ENCODE assay signal across 22 mouse cellular contexts in genomic region chr17:27061727-27062126, GRCm38 (mm10). TPM values are rescaled to one million over a fixed set of nuclear protein-coding genes. Genes with fewer than 3 reads are reported as not detected.
A peak's percentile ranks its signal among the peaks of the same experiment; 100 is the strongest.
DNase-seq lines count a peak whose midpoint lies in the region; ATAC-seq and TF ChIP-seq lines count a peak whose summit lies in the region.
"Had no signal": no experiment of that assay in that cellular context is flagged by ENCODE, and none has a peak within 500 bp of the region (broad histone marks: within the 10 kb centered on the region; RNA-seq: fewer than 3 reads in every experiment).

No protein-coding gene starts in this region.

- H3K9ac ChIP-seq in liver, embryonic 14.5 days (replicated peaks) = no peak overlapping the region
- H3K9ac ChIP-seq in liver, embryonic 12.5 days = no peak overlapping the region
- H3K9ac ChIP-seq: embryonic facial prominence, embryonic 12.5 days; forebrain, embryonic 15.5 days; hindbrain, embryonic 12.5 days had no signal

- H3K9me3 ChIP-seq in liver, embryonic 14.5 days (ENCODE audit: control insufficient read depth, low read length) = no peaks in the 10 kb centered on the region
- no peaks in the 10 kb centered on the region for H3K9me3 ChIP-seq in liver, embryonic 12.5 days (replicated peaks)
- no peaks in the 10 kb centered on the region for H3K9me3 ChIP-seq in E14TG2a.4 (ENCODE audit: low read length)
- H3K9me3 ChIP-seq: embryonic facial prominence, embryonic 12.5 days; forebrain, embryonic 15.5 days; G1E; heart, embryonic 10.5 days; hindbrain, embryonic 12.5 days had no signal

- H3K4me2 ChIP-seq in liver, embryonic 14.5 days (ENCODE audit: low read depth) = no peak overlapping the region
- no peak overlapping the region for H3K4me2 ChIP-seq in liver, embryonic 12.5 days
- H3K4me2 ChIP-seq: embryonic facial prominence, embryonic 12.5 days; forebrain, embryonic 15.5 days; hindbrain, embryonic 12.5 days had no signal

- whole genome bisulfite sequencing in liver, embryonic 14.5 days (ENCODE audit: insufficient replicate concordance) = 68% methylated on average over 3 of the region's 3 CpGs
- 77% methylated on average over 3 of the region's 3 CpGs for WGBS in liver, embryonic 12.5 days (ENCODE audit: insufficient replicate concordance)

- H3K4me1 ChIP-seq in liver, embryonic 14.5 days (replicated peaks; ENCODE audit: control insufficient read depth in 2 of 2, insufficient read depth in 2 of 2, low read length in 1 of 2) = peaks cover 0 to 2% of the 10 kb centered on the region in 2 experiments; a peak in 1 of 4 replicates
- peaks cover 36% of the 10 kb centered on the region for H3K4me1 ChIP-seq in liver, embryonic 12.5 days
- peaks cover 85% of the 10 kb centered on the region for H3K4me1 ChIP-seq in E14TG2a.4 (replicated peaks; ENCODE audit: low read depth, low read length)

- no peak for TF ChIP-seq EP300 in liver, embryonic 14.5 days (IDR thresholded peaks at IDR 0.05; ENCODE audit: low read depth)

- peak; percentile 33 for DNase-seq in CD4-positive, CD25-positive, alpha-beta regulatory T cell, adult 2 months (ENCODE audit: low read depth, low spot score)
- DNase-seq in liver, embryonic 14.5 days (ENCODE audit: low read depth in 3 of 3, low spot score in 3 of 3) = no peak
- peak; percentile 58 for DNase-seq in ZHBTc4 (ENCODE audit: low read depth, low spot score)
- no peak for DNase-seq in left cerebral cortex, adult 11 months (ENCODE audit: low spot score)
- DNase-seq in thymus, postnatal 25 days = no peak
- DNase-seq: adrenal gland, postnatal 10 days; cerebellum, adult 11 months; cerebellum, adult 8-10 months; cerebellum, postnatal 25 days; gastrocnemius, postnatal 36 days; heart, adult 11 months; heart, postnatal 10 days; heart, postnatal 4 days had no signal

- no peak overlapping the region for H3K4me3 ChIP-seq in liver, embryonic 14.5 days (ENCODE audit: insufficient read depth in 1 of 2, low read depth in 2 of 2, low read length in 2 of 2)
- H3K4me3 ChIP-seq in liver, embryonic 12.5 days = no peak overlapping the region
- H3K4me3 ChIP-seq in E14TG2a.4 (replicated peaks; ENCODE audit: low read length) = no peak overlapping the region
- H3K4me3 ChIP-seq: embryonic facial prominence, embryonic 12.5 days; forebrain, embryonic 15.5 days; heart, embryonic 10.5 days; hindbrain, embryonic 12.5 days had no signal

- no peaks in the 10 kb centered on the region for H3K36me3 ChIP-seq in liver, embryonic 14.5 days (replicated peaks; ENCODE audit: control insufficient read depth, insufficient read depth, low read depth)
- H3K36me3 ChIP-seq in liver, embryonic 12.5 days = no peaks in the 10 kb centered on the region
- H3K36me3 ChIP-seq in E14TG2a.4 (ENCODE audit: insufficient read depth, low read length) = peaks cover 20% of the 10 kb centered on the region
- H3K36me3 ChIP-seq: embryonic facial prominence, embryonic 12.5 days; forebrain, embryonic 15.5 days; heart, embryonic 10.5 days; hindbrain, embryonic 12.5 days had no signal

- peaks cover 17% of the 10 kb centered on the region for H3K27me3 ChIP-seq in liver, embryonic 14.5 days (ENCODE audit: control insufficient read depth, insufficient read depth, low read length)
- peaks cover 43% of the 10 kb centered on the region for H3K27me3 ChIP-seq in liver, embryonic 12.5 days (replicated peaks)
- peaks cover 3% of the 10 kb centered on the region; the same call in 1 of the 2 replicates for H3K27me3 ChIP-seq in E14TG2a.4 (ENCODE audit: insufficient read depth, low read length)
- H3K27me3 ChIP-seq: CH12.LX had no signal

- TF ChIP-seq CTCF in liver, embryonic 14.5 days (IDR thresholded peaks at IDR 0.05; ENCODE audit: low read depth) = peak; percentile 24
- peak; percentile 32 for TF ChIP-seq CTCF in E14TG2a.4 (conservative IDR thresholded peaks at IDR 0.05; ENCODE audit: low read length)

- ATAC-seq in CD4-positive, CD25-positive, alpha-beta regulatory T cell, adult 4 months = no peak
- ATAC-seq in liver, embryonic 14.5 days (ENCODE audit: insufficient read depth) = no peak
- no peak for ATAC-seq in liver, embryonic 12.5 days
- ATAC-seq: forebrain, embryonic 15.5 days had no signal

- no peak overlapping the region for H3K27ac ChIP-seq in liver, embryonic 14.5 days
- H3K27ac ChIP-seq in liver, embryonic 12.5 days = no peak overlapping the region
- H3K27ac ChIP-seq: embryonic facial prominence, embryonic 12.5 days; forebrain, embryonic 15.5 days; heart, embryonic 10.5 days; hindbrain, embryonic 12.5 days had no signal

RNA-seq across cellular contexts. Expression of gene Itpr3, which starts 4.6 kb away (rescaled TPM):
- 1 to 10 TPM; 8.2 to 8.6 TPM for polyA plus RNA-seq in CD4-positive, CD25-positive, alpha-beta regulatory T cell, adult 4 months (2017; shearing (Covaris generic))
- 0.96 and 1.00 TPM in 2 replicates for polyA plus RNA-seq in liver, embryonic 14.5 days (2012; rRNA removed)
- 0.53 and 0.75 TPM in 2 replicates for polyA plus RNA-seq in liver, embryonic 14.5 days (2014; fragmentation: Nextera tagmentation; extraction: Ambion mirVana)
- 1.2 and 1.3 TPM in 2 replicates for polyA plus RNA-seq in liver, embryonic 12.5 days (2016; fragmentation: Nextera tagmentation; extraction: Ambion mirVana)

RNA-seq across cellular contexts. Expression of gene Bak1, which starts 32.9 kb away (rescaled TPM):
- 1 to 10 TPM; 3.2 to 4.8 TPM for polyA plus RNA-seq in CD4-positive, CD25-positive, alpha-beta regulatory T cell, adult 4 months (2017; shearing (Covaris generic))
- 16.1 and 17.3 TPM in 2 replicates for polyA plus RNA-seq in liver, embryonic 14.5 days (2012; rRNA removed)
- polyA plus RNA-seq in liver, embryonic 14.5 days (2014; fragmentation: Nextera tagmentation; extraction: Ambion mirVana) = 5.4 and 5.8 TPM in 2 replicates
- polyA plus RNA-seq in liver, embryonic 12.5 days (2016; fragmentation: Nextera tagmentation; extraction: Ambion mirVana) = 2.7 and 3.2 TPM in 2 replicates

Comparison
In these comparisons a context has a peak if more than half of its experiments do, and no peak if none do; other contexts are left out.
1. DNase-seq: peak in CD4-positive, CD25-positive, alpha-beta regulatory T cell, adult 2 months (single experiment) and ZHBTc4 (single experiment); none in liver, embryonic 14.5 days (0 of 3), left cerebral cortex, adult 11 months (single experiment) and thymus, postnatal 25 days (single experiment).